12 mouse cellular contexts compared by ENCODE assay signal in genomic region chr6:116267110-116267423, GRCm38 (mm10). TPM values are rescaled to one million over a fixed set of nuclear protein-coding genes. Genes with fewer than 3 reads are reported as not detected.
DNase-seq lines count a peak whose midpoint lies in the region; ATAC-seq and TF ChIP-seq lines count a peak whose summit lies in the region.
"Had no signal": no experiment of that assay in that cellular context is flagged by ENCODE, and none has a peak within 500 bp of the region (broad histone marks: within the 10 kb centered on the region; RNA-seq: fewer than 3 reads in every experiment).

No protein-coding gene starts in this region.

- no peak overlapping the region for H3K9ac ChIP-seq in intestine, postnatal 0 days (ENCODE audit: low read depth, low read length)
- no peak overlapping the region for H3K9ac ChIP-seq in intestine, embryonic 15.5 days
- peak overlapping the region; percentile 48; the same call in 1 of the 2 replicates for H3K9ac ChIP-seq in liver, embryonic 11.5 days (ENCODE audit: low read depth, low read length)
- no peak overlapping the region for H3K9ac ChIP-seq in midbrain, embryonic 14.5 days (replicated peaks; ENCODE audit: low read length)
- H3K9ac ChIP-seq: heart, embryonic 12.5 days had no signal

- TF ChIP-seq CTCF in intestine, postnatal 0 days (IDR thresholded peaks at IDR 0.05; ENCODE audit: low read depth), result peak; percentile 34
- no peak for TF ChIP-seq CTCF in G1E (IDR thresholded peaks at IDR 0.05; ENCODE audit: low read depth, low read length)

- peaks cover 3% of the 10 kb centered on the region; the same call in 1 of the 2 replicates for H3K36me3 ChIP-seq in intestine, postnatal 0 days (ENCODE audit: control insufficient read depth, insufficient read depth)
- H3K36me3 ChIP-seq in intestine, embryonic 15.5 days, result 0 out of 2 replicates have a peak, but pooled peaks cover 4% of the 10 kb centered on the region
- peaks cover 15% of the 10 kb centered on the region for H3K36me3 ChIP-seq in G1E (replicated peaks)
- H3K36me3 ChIP-seq in liver, embryonic 11.5 days (ENCODE audit: control insufficient read depth, insufficient read depth, low read length), result no peaks in the 10 kb centered on the region
- H3K36me3 ChIP-seq in midbrain, embryonic 14.5 days (ENCODE audit: control insufficient read depth, insufficient read depth, low read length), result peaks cover 9% of the 10 kb centered on the region

- DNase-seq in G1E (ENCODE audit: low spot score), result no peak
- DNase-seq in liver, embryonic 11.5 days (ENCODE audit: low spot score), result no peak
- DNase-seq in midbrain, embryonic 14.5 days, result no peak
- DNase-seq in frontal cortex, postnatal 25 days (ENCODE audit: low spot score in 2 of 2), result no peak
- no peak for DNase-seq in urinary bladder, postnatal 14 days (ENCODE audit: low spot score)
- DNase-seq: adrenal gland, postnatal 14 days; lung, postnatal 10 days; right cerebral cortex, postnatal 14 days had no signal

- H3K4me2 ChIP-seq in intestine, postnatal 0 days (replicated peaks; ENCODE audit: low read depth), result no peak overlapping the region
- H3K4me2 ChIP-seq in intestine, embryonic 15.5 days (replicated peaks), result no peak overlapping the region
- H3K4me2 ChIP-seq in liver, embryonic 11.5 days, result no peak overlapping the region; the same call in 1 of the 2 replicates
- peak overlapping the region; percentile 61; the same call in 1 of the 2 replicates for H3K4me2 ChIP-seq in midbrain, embryonic 14.5 days (ENCODE audit: low read length)

- no peaks in the 10 kb centered on the region for H3K9me3 ChIP-seq in intestine, postnatal 0 days (ENCODE audit: control insufficient read depth)
- no peaks in the 10 kb centered on the region for H3K9me3 ChIP-seq in intestine, embryonic 15.5 days
- no peaks in the 10 kb centered on the region for H3K9me3 ChIP-seq in G1E (replicated peaks)
- H3K9me3 ChIP-seq in liver, embryonic 11.5 days (ENCODE audit: control insufficient read depth, low read length), result no peaks in the 10 kb centered on the region
- no peaks in the 10 kb centered on the region for H3K9me3 ChIP-seq in midbrain, embryonic 14.5 days (ENCODE audit: control insufficient read depth, low read length)
- H3K9me3 ChIP-seq: heart, embryonic 12.5 days; hindbrain, embryonic 13.5 days had no signal

- no peaks in the 10 kb centered on the region for H3K4me1 ChIP-seq in intestine, postnatal 0 days (replicated peaks; ENCODE audit: control insufficient read depth, insufficient read depth, low read length)
- H3K4me1 ChIP-seq in intestine, embryonic 15.5 days (replicated peaks), result no peaks in the 10 kb centered on the region
- peaks cover 34% of the 10 kb centered on the region for H3K4me1 ChIP-seq in G1E (ENCODE audit: insufficient read depth, low read depth, low read length)
- peaks cover 10% of the 10 kb centered on the region for H3K4me1 ChIP-seq in liver, embryonic 11.5 days (replicated peaks; ENCODE audit: control insufficient read depth, insufficient read depth, low read length)
- H3K4me1 ChIP-seq in midbrain, embryonic 14.5 days (ENCODE audit: control insufficient read depth, insufficient read depth, low read length), result peaks cover 22% of the 10 kb centered on the region; the same call in 1 of the 2 replicates

- WGBS in intestine, postnatal 0 days, result 89% methylated on average over 1 of the region's 1 CpGs
- 94% methylated on average over 1 of the region's 1 CpGs for WGBS in intestine, embryonic 15.5 days
- whole genome bisulfite sequencing in liver, embryonic 11.5 days, result 88% methylated on average over 1 of the region's 1 CpGs
- 95% methylated on average over 1 of the region's 1 CpGs for WGBS in midbrain, embryonic 14.5 days

- H3K27ac ChIP-seq in intestine, postnatal 0 days (ENCODE audit: low read depth, low read length), result no peak overlapping the region
- H3K27ac ChIP-seq in intestine, embryonic 15.5 days, result no peak overlapping the region
- H3K27ac ChIP-seq in liver, embryonic 11.5 days (ENCODE audit: low read depth, low read length), result no peak overlapping the region
- no peak overlapping the region for H3K27ac ChIP-seq in midbrain, embryonic 14.5 days (replicated peaks; ENCODE audit: low read depth, low read length)

- ATAC-seq in intestine, postnatal 0 days, result no peak
- ATAC-seq in intestine, embryonic 15.5 days, result no peak
- no peak for ATAC-seq in G1E (ENCODE audit: extremely low read depth, insufficient number of reproducible peaks, low FRiP score, poor library complexity, severe bottlenecking)
- ATAC-seq in liver, embryonic 11.5 days (replicated peaks; ENCODE audit: low FRiP score), result no peak
- ATAC-seq in midbrain, embryonic 14.5 days (ENCODE audit: low FRiP score, low TSS enrichment), result no peak

- no peaks in the 10 kb centered on the region for H3K27me3 ChIP-seq in intestine, postnatal 0 days (replicated peaks; ENCODE audit: control insufficient read depth, insufficient read depth, low read length)
- no peaks in the 10 kb centered on the region for H3K27me3 ChIP-seq in intestine, embryonic 15.5 days (replicated peaks)
- H3K27me3 ChIP-seq in G1E (ENCODE audit: insufficient read depth, low read length), result no peaks in the 10 kb centered on the region
- H3K27me3 ChIP-seq in liver, embryonic 11.5 days (replicated peaks; ENCODE audit: control insufficient read depth, insufficient read depth, low read length), result no peaks in the 10 kb centered on the region
- no peaks in the 10 kb centered on the region for H3K27me3 ChIP-seq in midbrain, embryonic 14.5 days (ENCODE audit: control insufficient read depth, insufficient read depth, low read length)
- H3K27me3 ChIP-seq: heart, embryonic 12.5 days; hindbrain, embryonic 13.5 days had no signal

- no peak overlapping the region for H3K4me3 ChIP-seq in intestine, postnatal 0 days (ENCODE audit: low read depth, low read length)
- H3K4me3 ChIP-seq in intestine, embryonic 15.5 days (replicated peaks), result no peak overlapping the region
- peak overlapping the region; percentile 42; the same call in 1 of the 2 replicates for H3K4me3 ChIP-seq in G1E (ENCODE audit: low read depth, low read length)
- no peak overlapping the region for H3K4me3 ChIP-seq in liver, embryonic 11.5 days (ENCODE audit: low read depth, low read length)
- no peak overlapping the region for H3K4me3 ChIP-seq in midbrain, embryonic 14.5 days (replicated peaks; ENCODE audit: low read depth, low read length)

RNA-seq across cellular contexts. Expression of gene Zfand4, which starts 3.0 kb away (rescaled TPM):
- polyA plus RNA-seq in intestine, postnatal 0 days (2015; fragmentation: Nextera tagmentation; extraction: Ambion mirVana), result 1.1 and 1.2 TPM in 2 replicates
- polyA plus RNA-seq in intestine, embryonic 15.5 days (2015; fragmentation: Nextera tagmentation; extraction: Ambion mirVana), result 3.8 and 4.7 TPM in 2 replicates
- total RNA-seq in G1E (2014; fragmentation: Nextera tagmentation), result 20.8 and 32.7 TPM in 2 replicates
- total RNA-seq in G1E (2017), result 13.5 and 16.4 TPM in 2 replicates
- polyA plus RNA-seq in G1E (2012), result 1.0 and 1.7 TPM in 2 replicates
- 7.3 and 7.9 TPM in 2 replicates for polyA plus RNA-seq in liver, embryonic 11.5 days (2014; fragmentation: Nextera tagmentation; extraction: Ambion mirVana)
- polyA plus RNA-seq in midbrain, embryonic 14.5 days (2014; fragmentation: Nextera tagmentation; extraction: Ambion mirVana), result 9.0 and 12.4 TPM in 2 replicates

RNA-seq across cellular contexts. Expression of gene Washc2, which starts 59.2 kb away (rescaled TPM):
- 37.3 and 44.1 TPM in 2 replicates for polyA plus RNA-seq in intestine, postnatal 0 days (2015; fragmentation: Nextera tagmentation; extraction: Ambion mirVana)
- 48.7 and 53.7 TPM in 2 replicates for polyA plus RNA-seq in intestine, embryonic 15.5 days (2015; fragmentation: Nextera tagmentation; extraction: Ambion mirVana)
- total RNA-seq in G1E (2014; fragmentation: Nextera tagmentation) (60.7 and 63.1 TPM in 2 replicates), G1E (2017) (87.8 and 96.2 TPM in 2 replicates)
- 15.3 and 18.0 TPM in 2 replicates for polyA plus RNA-seq in G1E (2012)
- 30.1 and 31.8 TPM in 2 replicates for polyA plus RNA-seq in liver, embryonic 11.5 days (2014; fragmentation: Nextera tagmentation; extraction: Ambion mirVana)
- polyA plus RNA-seq in midbrain, embryonic 14.5 days (2014; fragmentation: Nextera tagmentation; extraction: Ambion mirVana), result 48.5 and 60.4 TPM in 2 replicates
